Mouse (Mus musculus) heart, embryonic 11.5 days (tissue): ENCODE data around the gene Des. TPM values are rescaled to one million over a fixed set of nuclear protein-coding genes. Genes with fewer than 3 reads are reported as not detected.

Experiments
- ATAC-seq: fragments of 200-750 bp; cut with Nextera tagmentation; replicated peaks from 2 replicates; pipeline ENCODE4 v1.8.0; 2017; ENCODE audit warnings: moderate library complexity; ENCODE audit not compliant: insufficient number of reproducible peaks, low FRiP score, low TSS enrichment
- H3K27ac ChIP-seq: fragments of 300-500 bp; sonication (generic); 2 replicates; pipeline ENCODE4 v1.5.1; 2014; ENCODE audit warnings: mild to moderate bottlenecking, low read depth, low read length
- H3K27me3 ChIP-seq: fragments of 300-500 bp; sonication (generic); 2 replicates; pipeline ENCODE4 v1.6.1; 2014; ENCODE audit warnings: mild to moderate bottlenecking, low read length, mixed read lengths; ENCODE audit not compliant: control insufficient read depth, insufficient read depth
- H3K36me3 ChIP-seq: fragments of 300-500 bp; sonication (generic); 2 replicates; pipeline ENCODE4 v1.6.1; 2014; ENCODE audit warnings: mild to moderate bottlenecking, low read length, moderate library complexity, mixed read lengths; ENCODE audit not compliant: control insufficient read depth, insufficient read depth
- H3K4me1 ChIP-seq: fragments of 300-500 bp; sonication (generic); 2 replicates; pipeline ENCODE4 v1.6.1; 2014; ENCODE audit warnings: low read length; ENCODE audit not compliant: control insufficient read depth, insufficient read depth
- H3K4me2 ChIP-seq: fragments of 300-500 bp; sonication (generic); 2 replicates; pipeline ENCODE4 v1.6.1; 2014; ENCODE audit warnings: mild to moderate bottlenecking, moderate library complexity
- H3K4me3 ChIP-seq: fragments of 300-500 bp; sonication (generic); 2 replicates; pipeline ENCODE4 v1.5.1; 2014; ENCODE audit warnings: low read depth, low read length
- H3K9ac ChIP-seq: fragments of 300-500 bp; sonication (generic); 2 replicates; pipeline ENCODE4 v1.6.1; 2014; ENCODE audit warnings: mild to moderate bottlenecking, low read depth, low read length, moderate library complexity
- H3K9me3 ChIP-seq: fragments of 300-500 bp; sonication (generic); replicated peaks from 2 replicates; pipeline ENCODE4 v1.6.1; 2016; ENCODE audit warnings: low read length; ENCODE audit not compliant: control insufficient read depth
- WGBS: fragments of 180-500 bp; shearing (Covaris S2); extraction: QIAGEN DNeasy Blood & Tissue Kit; methylation state at CpG from one replicate; pipeline ENCODE4 v1.1.7; 2014; ENCODE audit not compliant: insufficient replicate concordance; 5-methylcytosine and 5-hydroxymethylcytosine counted together
- polyA plus RNA-seq: library from polyadenylated mRNA; unstranded; fragments of >200 nt; fragmentation: Nextera tagmentation; extraction: Ambion mirVana; gene quantifications from 2 replicates; pipeline ENCODE4 v1.2.1, GENCODE M21; 2014

The Des gene
- polyA plus RNA-seq, 1 experiment from 2014 or later = 428 TPM

DNA sequence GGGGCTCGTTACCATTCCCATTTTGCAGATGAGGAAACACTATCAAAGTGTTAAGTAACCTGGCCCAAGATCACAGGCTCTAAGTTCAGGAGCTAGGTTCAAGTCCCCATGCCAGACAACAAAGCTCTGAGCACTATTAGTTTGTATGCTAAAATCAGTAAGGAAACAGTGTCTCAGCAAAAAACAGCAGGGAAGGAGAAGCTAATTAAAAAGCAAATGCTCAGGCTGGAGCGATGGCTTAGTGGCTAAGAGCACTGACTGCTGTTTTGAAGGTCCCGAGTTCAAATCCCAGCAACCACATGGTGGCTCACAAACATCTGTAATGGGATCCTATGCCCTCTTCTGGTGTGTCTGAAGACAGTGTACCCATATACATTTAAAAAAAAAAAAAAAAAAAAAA lies 52.1 kb downstream of the Des start:
- H3K4me1 ChIP-seq = peaks cover 21% of the 10 kb centered on the region
- no peak overlapping the region for H3K4me3 ChIP-seq
- no peak overlapping the region for H3K4me2 ChIP-seq
- peaks cover 20% of the 10 kb centered on the region for H3K36me3 ChIP-seq
- no peaks in the 10 kb centered on the region for H3K9me3 ChIP-seq
- H3K27me3 ChIP-seq = no peaks in the 10 kb centered on the region; the same call in 1 of the 2 replicates
- 85% methylated on average over 3 of the region's 3 CpGs for WGBS
- H3K27ac ChIP-seq = no peak overlapping the region
- ATAC-seq = no peak
- H3K9ac ChIP-seq = no peak overlapping the region

DNA sequence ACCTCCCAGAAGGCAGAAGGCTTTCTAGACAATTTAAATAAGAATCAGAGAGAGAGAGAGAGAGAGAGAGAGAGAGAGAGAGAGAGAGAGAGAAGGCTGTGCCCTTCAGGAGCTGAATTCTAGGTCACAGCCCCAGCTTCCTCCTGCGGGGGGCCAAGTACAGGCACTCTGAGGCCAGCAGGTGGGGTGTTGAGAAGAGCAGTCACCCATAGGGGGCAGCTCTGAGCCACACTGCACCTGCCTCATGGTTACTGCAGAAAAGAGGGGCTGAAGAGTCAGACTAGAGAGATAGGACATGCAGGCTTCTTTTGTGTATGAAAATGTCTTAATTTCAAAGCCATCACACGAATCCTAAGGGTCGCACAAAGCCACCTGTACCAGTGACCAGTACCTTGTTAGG lies 53.6 kb downstream of the Des start:
- H3K9ac ChIP-seq = no peak overlapping the region
- no peak for ATAC-seq
- WGBS = 50% methylated on average over 3 of the region's 3 CpGs

More for the DNA sequence above, 53.6 kb downstream of the Des start:
- Histone ChIP-seq H3K36me3 (peaks cover 24% of the 10 kb centered on the region), H3K4me3 (no peak overlapping the region), H3K27me3 (no peaks in the 10 kb centered on the region; the same call in 1 of the 2 replicates), H3K27ac (no peak overlapping the region), H3K9me3 (no peaks in the 10 kb centered on the region), H3K4me1 (peaks cover 12% of the 10 kb centered on the region; the same call in 1 of the 2 replicates), H3K4me2 (no peak overlapping the region)

Other genes with a start within 250 kb of the Des start
- gene Nhej1, start 235.1 kb upstream of the Des start, polyA plus RNA-seq = 7.6 and 8.5 TPM in 2 replicates
- gene Slc23a3, start 226.4 kb upstream of the Des start, polyA plus RNA-seq = 0.20 TPM in 1 of 2 replicates, not detected in the other
- 31.6 and 31.8 TPM in 2 replicates for gene Cnppd1, start 217.6 kb upstream of the Des start, polyA plus RNA-seq
- 31.9 and 37.7 TPM in 2 replicates for gene Retreg2, start 217.6 kb upstream of the Des start, polyA plus RNA-seq
- 31.9 and 33.8 TPM in 2 replicates for gene Zfand2b, start 191.7 kb upstream of the Des start, polyA plus RNA-seq
- gene Abcb6, start 179.9 kb upstream of the Des start, polyA plus RNA-seq = 12.0 and 14.1 TPM in 2 replicates
- gene Ankzf1, start 168.2 kb upstream of the Des start, polyA plus RNA-seq = 18.7 and 24.2 TPM in 2 replicates
- gene Atg9a, start 168.1 kb upstream of the Des start, polyA plus RNA-seq = 22.7 and 26.8 TPM in 2 replicates
- 6.8 and 8.4 TPM in 2 replicates for gene Glb1l, start 149.5 kb upstream of the Des start, polyA plus RNA-seq
- gene Stk16, start 149.5 kb upstream of the Des start, polyA plus RNA-seq = 81.7 and 82.8 TPM in 2 replicates
- 39.2 and 39.8 TPM in 2 replicates for gene Tuba4a, start 140.5 kb upstream of the Des start, polyA plus RNA-seq
- not detected in 2 replicates for gene A630095N17Rik, start 128.2 kb upstream of the Des start, polyA plus RNA-seq
- 15.3 and 17.6 TPM in 2 replicates for gene Dnajb2, start 123.9 kb upstream of the Des start, polyA plus RNA-seq
- gene Ptprn, start 95.8 kb upstream of the Des start, polyA plus RNA-seq = 0.51 and 0.74 TPM in 2 replicates
- gene Resp18, start 81.9 kb upstream of the Des start, polyA plus RNA-seq = 0.30 TPM in 1 of 2 replicates, not detected in the other
- 119 and 121 TPM in 2 replicates for gene Dnpep, start 42.3 kb upstream of the Des start, polyA plus RNA-seq
- 60.7 and 66.5 TPM in 2 replicates for gene Speg, start 15.0 kb downstream of the Des start, polyA plus RNA-seq
- 49.8 and 57.2 TPM in 2 replicates for gene Gmppa, start 75.6 kb downstream of the Des start, polyA plus RNA-seq
- gene Asic4, start 90.1 kb downstream of the Des start, polyA plus RNA-seq = 0.11 TPM in 2 replicates
- 21.4 and 24.6 TPM in 2 replicates for gene Chpf, start 119.0 kb downstream of the Des start, polyA plus RNA-seq
- gene Tmem198, start 119.2 kb downstream of the Des start, polyA plus RNA-seq = 0.14 and 0.54 TPM in 2 replicates
- gene Obsl1, start 146.1 kb downstream of the Des start, polyA plus RNA-seq = 98.8 and 102 TPM in 2 replicates
- gene Inha, start 146.7 kb downstream of the Des start, polyA plus RNA-seq = 4.0 and 4.8 TPM in 2 replicates
- gene Stk11ip, start 161.2 kb downstream of the Des start, polyA plus RNA-seq = 9.1 and 11.6 TPM in 2 replicates
- gene Slc4a3, start 185.9 kb downstream of the Des start, polyA plus RNA-seq = 13.3 and 14.2 TPM in 2 replicates